Mouse (Mus musculus) hindbrain, postnatal 0 days (tissue): ENCODE results near the gene Tmem88b. TPM values are rescaled to one million over a fixed set of nuclear protein-coding genes. Genes with fewer than 3 reads are reported as not detected.
A peak's percentile ranks its signal among the peaks of the same experiment; 100 is the strongest.
"Not testable (repeated sequence)": the region's sequence is repeated elsewhere in the genome, so short reads cannot be mapped to it uniquely, and the experiment has no call there.

Experiments used
- ATAC-seq: fragments of 200-750 bp; cut with Nextera tagmentation; 2 replicates; pipeline ENCODE4 v1.8.0; 2017; ENCODE audit warnings: mild to moderate bottlenecking, moderate TSS enrichment, moderate library complexity
- DNase-seq: peaks from one replicate; pipeline ENCODE4 v3.0.0-alpha.2; 2015; ENCODE audit warnings: low spot score
- H3K27ac ChIP-seq: fragments of 300-500 bp; sonication (generic); 2 replicates; pipeline ENCODE4 v1.5.1; 2014; ENCODE audit warnings: mild to moderate bottlenecking
- H3K27me3 ChIP-seq: fragments of 300-500 bp; sonication (generic); 2 replicates; pipeline ENCODE4 v1.6.1; 2014; ENCODE audit warnings: low read length, mixed read lengths; ENCODE audit not compliant: insufficient read depth
- H3K36me3 ChIP-seq: fragments of 300-500 bp; sonication (generic); 2 replicates; pipeline ENCODE4 v1.6.1; 2014; ENCODE audit warnings: low read length, mixed read lengths; ENCODE audit not compliant: insufficient read depth
- H3K4me1 ChIP-seq: fragments of 300-500 bp; sonication (generic); 2 replicates; pipeline ENCODE4 v1.6.1; 2014; ENCODE audit warnings: antibody characterized with exemption, low read length, mixed read lengths; ENCODE audit not compliant: insufficient read depth
- H3K4me2 ChIP-seq: fragments of 300-500 bp; sonication (generic); 2 replicates; pipeline ENCODE4 v1.6.1; 2014; ENCODE audit warnings: low read depth, mild to moderate bottlenecking, low read length, moderate library complexity, mixed read lengths
- H3K4me3 ChIP-seq: fragments of 300-500 bp; sonication (generic); 2 replicates; pipeline ENCODE4 v1.5.1; 2014; ENCODE audit warnings: low read length
- H3K9ac ChIP-seq: fragments of 300-500 bp; sonication (generic); replicated peaks from 2 replicates; pipeline ENCODE4 v1.6.1; 2014; ENCODE audit warnings: mild to moderate bottlenecking, low read length, moderate library complexity, mixed read lengths
- H3K9me3 ChIP-seq: fragments of 300-500 bp; sonication (generic); 2 replicates; pipeline ENCODE4 v1.6.1; 2016; ENCODE audit warnings: low read length, mixed read lengths
- CTCF ChIP-seq: IDR thresholded peaks from 2 replicates; pipeline ENCODE4 v1.5.1; 2016; ENCODE audit warnings: antibody characterized with exemption, control low read depth, low read depth
- WGBS: fragments of 180-500 bp; shearing (Covaris S2); extraction: QIAGEN DNeasy Blood & Tissue Kit; methylation state at CpG from one replicate; pipeline ENCODE4 v1.1.7; 2014; 5-methylcytosine and 5-hydroxymethylcytosine counted together
- polyA plus RNA-seq: library from polyadenylated mRNA; unstranded; fragments of >200 nt; fragmentation: Nextera tagmentation; extraction: Ambion mirVana; gene quantifications from 2 replicates; pipeline ENCODE4 v1.2.1, GENCODE M21; 2015
- total RNA-seq: library from RNA; depleted of rRNA; stranded (reverse); fragments of >200 nt; gene quantifications from 2 replicates; pipeline ENCODE4 v1.2.3, GENCODE M21; 2014

Gene Tmem88b
- total and polyA plus RNA-seq, 2 experiments from 2014 or later = 1.2 to 2.3 TPM

DNA sequence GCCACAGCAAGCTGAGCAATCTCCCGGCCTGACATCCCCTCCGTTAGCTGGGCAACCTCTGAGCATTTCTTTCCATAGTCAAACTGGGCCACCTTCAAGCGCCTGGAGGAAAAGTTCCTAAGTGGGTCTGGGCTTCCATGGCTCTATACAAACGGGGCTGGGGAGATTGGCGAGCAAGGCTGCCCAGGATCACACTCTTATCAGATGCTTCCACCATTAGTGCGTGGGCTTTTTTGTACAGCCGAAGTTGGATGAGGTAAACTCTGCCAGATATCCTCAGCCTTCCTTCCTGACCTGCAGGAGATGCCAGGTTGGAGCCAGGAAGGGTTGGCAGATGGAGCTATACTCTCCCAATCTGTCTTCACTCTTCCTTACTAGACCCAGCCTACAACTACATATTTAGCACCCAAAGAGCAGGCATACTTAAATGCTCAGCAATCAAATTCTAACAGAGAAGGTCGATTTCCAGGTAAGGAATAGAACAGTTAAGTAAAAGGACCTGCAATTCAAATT, 39.6 kb downstream of the Tmem88b start:
- Histone ChIP-seq H3K4me3 (no peak overlapping the region), H3K4me2 (no peak overlapping the region), H3K9me3 (no peaks in the 10 kb centered on the region), H3K27me3 (no peaks in the 10 kb centered on the region), H3K27ac (no peak overlapping the region), H3K9ac (no peak overlapping the region), H3K36me3 (peaks cover 78% of the 10 kb centered on the region), H3K4me1 (no peaks in the 10 kb centered on the region)
- ATAC-seq (no peak), DNase-seq (no peak)
- WGBS = 88% methylated on average over 8 of the region's 8 CpGs
- no peak for TF ChIP-seq CTCF

DNA sequence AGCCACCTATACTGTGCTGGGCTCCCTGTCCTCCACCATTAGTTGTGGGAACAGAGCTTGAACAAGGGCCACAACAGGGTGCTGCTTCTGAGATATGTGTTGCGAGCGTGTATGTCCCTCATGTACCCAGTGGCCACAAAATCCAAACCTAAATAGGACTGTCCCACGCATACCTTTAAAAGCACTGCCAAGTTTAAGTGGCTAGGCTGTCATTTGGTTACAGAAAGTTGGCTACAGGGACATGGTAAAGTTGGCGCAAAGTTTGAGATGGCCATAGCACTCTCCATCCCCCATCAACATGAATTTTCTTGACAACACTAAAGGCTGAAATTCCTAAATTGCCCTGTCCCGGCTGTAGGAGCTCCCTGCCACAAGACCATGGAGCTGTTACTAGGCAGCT, 40.5 kb downstream of the Tmem88b start:
- WGBS = 93% methylated on average over 5 of the region's 5 CpGs
- Histone ChIP-seq H3K27ac (no peak overlapping the region), H3K36me3 (peaks cover 77% of the 10 kb centered on the region)

DNA sequence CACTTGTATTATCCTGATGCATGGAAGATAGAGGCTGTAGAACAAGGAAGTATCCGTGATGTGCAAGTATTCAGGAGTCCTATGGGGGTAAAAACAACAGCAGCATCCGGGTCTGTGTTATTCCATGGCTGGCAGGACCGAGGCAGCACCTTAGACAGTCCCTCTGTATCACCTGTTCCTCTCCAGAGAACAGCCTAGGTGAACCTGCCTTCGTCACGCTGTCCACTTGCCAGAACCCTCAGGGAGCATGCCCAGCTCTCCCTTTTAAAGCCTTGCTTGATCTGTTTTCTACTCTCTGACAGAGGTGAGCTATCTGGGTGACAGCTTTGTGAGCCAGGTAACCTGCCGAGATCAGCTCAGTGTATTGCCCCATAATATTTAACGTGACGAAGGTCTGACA, 41.2 kb downstream of the Tmem88b start:
- H3K4me3 ChIP-seq = no peak overlapping the region
- WGBS = 93% methylated on average over 8 of the region's 8 CpGs
- ATAC-seq = no peak
- DNase-seq = no peak
- H3K27ac ChIP-seq = no peak overlapping the region
- no peak overlapping the region for H3K4me2 ChIP-seq
- no peaks in the 10 kb centered on the region for H3K4me1 ChIP-seq
- no peak for TF ChIP-seq CTCF
- peaks cover 72% of the 10 kb centered on the region for H3K36me3 ChIP-seq
- no peak overlapping the region for H3K9ac ChIP-seq
- no peaks in the 10 kb centered on the region for H3K27me3 ChIP-seq
- no peaks in the 10 kb centered on the region for H3K9me3 ChIP-seq

More for the DNA sequence above, 40.5 kb downstream of the Tmem88b start:
- no peaks in the 10 kb centered on the region for H3K4me1 ChIP-seq
- TF ChIP-seq CTCF = no peak
- H3K9me3 ChIP-seq = no peaks in the 10 kb centered on the region
- H3K9ac ChIP-seq = no peak overlapping the region
- H3K4me2 ChIP-seq = no peak overlapping the region
- no peak overlapping the region for H3K4me3 ChIP-seq
- ATAC-seq (no peak), DNase-seq (no peak)
- no peaks in the 10 kb centered on the region for H3K27me3 ChIP-seq

DNA sequence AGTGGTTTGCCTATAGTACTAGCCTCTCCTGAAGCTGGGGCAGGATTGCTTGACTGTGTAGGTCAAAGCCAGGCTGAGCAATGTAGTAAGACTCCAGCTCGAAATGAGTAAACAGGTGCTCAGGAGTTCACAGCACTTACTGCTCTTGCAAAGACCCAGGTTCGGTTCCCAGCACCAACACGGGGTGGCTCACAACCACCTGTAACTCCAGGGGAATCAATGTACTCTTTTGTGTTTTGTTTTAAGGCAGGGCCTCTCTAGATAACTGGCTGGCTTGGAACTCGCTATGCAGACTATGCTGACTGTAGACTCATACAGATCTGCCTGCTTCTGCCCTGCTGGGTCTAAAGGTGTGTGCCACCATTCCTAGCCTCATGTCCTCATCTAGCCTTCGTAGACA, 43.0 kb downstream of the Tmem88b start:
- ATAC-seq (no peak), DNase-seq (no peak)
- Histone ChIP-seq H3K4me1 (no peaks in the 10 kb centered on the region), H3K4me3 (no peak overlapping the region), H3K4me2 (no peak overlapping the region), H3K27me3 (no peaks in the 10 kb centered on the region), H3K9ac (no peak overlapping the region), H3K27ac (no peak overlapping the region), H3K9me3 (no peaks in the 10 kb centered on the region), H3K36me3 (peaks cover 55% of the 10 kb centered on the region)
- TF ChIP-seq CTCF = no peak
- WGBS = 93% methylated on average over 5 of the region's 5 CpGs

DNA sequence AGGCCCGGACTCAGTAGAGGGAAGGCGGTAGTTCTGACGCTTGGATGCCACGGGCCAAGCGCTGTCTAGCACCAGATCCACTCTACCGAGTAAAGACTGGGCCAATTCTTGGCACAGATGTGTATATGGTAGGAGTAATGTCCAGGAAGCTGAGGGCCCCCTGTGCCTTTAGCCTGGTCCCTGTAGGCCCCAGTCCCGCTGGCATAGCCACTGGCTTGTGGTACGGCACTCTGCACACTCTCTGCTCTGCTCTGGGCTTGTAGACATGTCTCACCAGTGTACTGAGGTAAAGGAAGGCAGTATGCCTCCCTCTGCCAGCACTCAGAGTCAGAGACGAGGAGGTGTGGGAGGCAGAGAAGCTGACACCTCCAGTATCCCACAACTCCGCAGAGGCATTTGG, 45.0 kb downstream of the Tmem88b start:
- DNase-seq, H3K4me3 ChIP-seq, H3K4me1 ChIP-seq, ATAC-seq, H3K4me2 ChIP-seq, H3K27ac ChIP-seq, H3K9me3 ChIP-seq, H3K27me3 ChIP-seq, H3K9ac ChIP-seq: not testable (repeated sequence)
- 89% methylated on average over 10 of the region's 10 CpGs for WGBS
- H3K36me3 ChIP-seq = peaks cover 38% of the 10 kb centered on the region

DNA sequence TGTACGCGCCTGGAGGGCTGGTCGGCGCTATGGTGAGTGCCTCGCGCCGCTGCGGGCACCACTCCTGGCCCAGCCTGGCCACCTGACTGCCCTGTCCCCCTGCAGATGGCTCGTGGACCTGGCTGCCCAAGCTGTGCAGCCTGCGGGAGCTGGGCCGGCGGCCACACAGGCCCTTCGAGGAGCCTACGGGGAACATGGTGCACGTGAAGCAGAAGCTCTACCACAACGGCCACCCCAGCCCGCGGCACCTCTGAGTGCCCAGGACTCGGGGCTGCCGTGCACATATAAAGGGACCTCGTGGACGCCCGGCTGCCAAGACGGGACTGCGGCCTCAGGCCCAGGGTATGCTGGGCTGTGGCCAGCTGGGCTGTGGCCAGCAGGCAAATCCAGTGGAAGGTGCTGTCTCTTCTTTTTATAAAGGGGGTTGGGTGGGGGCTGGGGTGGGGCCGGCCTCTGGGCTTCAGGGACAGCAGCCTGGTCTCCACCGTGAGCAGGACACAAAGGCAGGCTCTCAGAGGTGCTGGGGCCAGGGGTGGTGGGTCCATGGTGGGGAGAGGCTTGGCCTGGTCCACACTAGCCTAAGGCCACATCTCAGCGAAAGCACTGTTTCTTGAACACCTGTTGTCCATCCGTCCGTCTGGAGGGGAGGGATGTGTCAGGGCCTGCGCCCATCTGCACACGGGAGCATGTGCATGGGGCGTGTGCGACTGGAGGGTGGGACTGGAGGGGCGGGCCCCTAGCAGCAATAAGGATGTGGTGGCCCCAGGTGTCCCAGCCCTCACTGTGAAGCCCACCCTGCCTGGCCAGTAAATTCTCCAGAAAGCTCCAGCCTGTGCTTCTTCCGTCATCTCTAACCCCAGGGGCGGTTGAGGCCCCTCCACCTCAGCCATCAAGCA, 45.7 kb downstream of the Tmem88b start:
- Histone ChIP-seq H3K4me1 (peaks cover 8% of the 10 kb centered on the region; the same call in 1 of the 2 replicates), H3K4me3 (no peak overlapping the region), H3K9ac (no peak overlapping the region), H3K4me2 (no peak overlapping the region), H3K36me3 (peaks cover 36% of the 10 kb centered on the region), H3K9me3 (no peaks in the 10 kb centered on the region), H3K27ac (peak overlapping the region; percentile 28; the same call in 1 of the 2 replicates), H3K27me3 (no peaks in the 10 kb centered on the region)
- peak; percentile 59 for DNase-seq
- peak; percentile 21; the same call in 1 of the 2 replicates for ATAC-seq
- 64% methylated on average over 37 of the region's 37 CpGs for WGBS
- no peak for TF ChIP-seq CTCF

DNA sequence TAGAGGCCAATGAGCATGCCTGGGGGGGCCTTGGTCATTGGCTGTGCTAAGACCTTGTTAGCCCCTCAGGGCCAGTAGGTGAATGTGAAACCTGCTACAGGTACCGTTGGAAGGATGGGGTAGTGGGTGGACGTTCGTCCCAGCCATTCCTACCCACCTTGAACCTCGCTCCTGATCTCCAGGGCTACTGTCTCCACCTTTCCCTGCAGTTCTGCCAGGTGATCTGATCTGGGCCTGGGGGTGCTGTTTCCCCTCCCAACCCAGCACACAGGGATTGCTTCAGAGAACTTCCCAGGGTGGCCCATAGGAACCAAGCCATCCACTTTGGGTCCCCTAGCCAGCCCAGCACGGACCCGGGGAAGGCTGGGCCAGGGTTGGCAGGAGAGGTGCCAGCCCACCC, 46.5 kb downstream of the Tmem88b start:
- TF ChIP-seq CTCF = no peak
- Histone ChIP-seq H3K4me2 (no peak overlapping the region), H3K27me3 (no peaks in the 10 kb centered on the region), H3K36me3 (peaks cover 36% of the 10 kb centered on the region), H3K9ac (no peak overlapping the region), H3K4me1 (peaks cover 8% of the 10 kb centered on the region; the same call in 1 of the 2 replicates), H3K27ac (no peak overlapping the region; the same call in 1 of the 2 replicates), H3K4me3 (no peak overlapping the region), H3K9me3 (no peaks in the 10 kb centered on the region)
- DNase-seq (no peak), ATAC-seq (no peak)
- whole genome bisulfite sequencing = 69% methylated on average over 6 of the region's 6 CpGs
